Mouse (Mus musculus) spleen, postnatal 4 days (tissue): ENCODE results near the gene Moxd2.

Experiments
- DNase-seq, 2 experiments: peaks; one replicate each; pipeline ENCODE4 v3.0.0; 2022; ENCODE audit warnings: low spot score in 2 of 2

The Moxd2 gene

GRCm38 (mm10) chr6:40887394-40887793 lies at the start of gene Moxd2:
Moxd2 (minus strand) TSS chr6:40887494.
- no peak for DNase-seq

DNA sequence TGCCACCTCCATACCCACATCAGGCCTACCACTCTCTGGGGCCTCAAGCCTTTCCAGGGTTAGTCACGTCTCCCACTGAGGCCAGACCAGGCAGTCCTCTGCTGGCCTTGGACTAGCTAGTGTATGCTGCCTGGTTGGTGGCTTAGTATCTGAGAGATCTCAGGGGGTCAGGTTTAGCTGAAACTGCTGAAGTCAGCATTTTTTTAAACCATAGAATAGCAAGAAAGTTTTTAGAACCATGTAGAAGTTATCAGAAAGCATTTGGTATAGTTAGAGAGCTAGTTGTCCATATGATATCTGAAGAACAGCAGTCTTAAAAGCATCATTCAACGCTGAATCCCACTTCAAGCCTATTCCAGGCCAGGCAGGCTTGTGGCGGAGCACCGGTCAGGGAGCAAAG lies 32.7 kb upstream of the Moxd2 start:
- no peak for DNase-seq

DNA sequence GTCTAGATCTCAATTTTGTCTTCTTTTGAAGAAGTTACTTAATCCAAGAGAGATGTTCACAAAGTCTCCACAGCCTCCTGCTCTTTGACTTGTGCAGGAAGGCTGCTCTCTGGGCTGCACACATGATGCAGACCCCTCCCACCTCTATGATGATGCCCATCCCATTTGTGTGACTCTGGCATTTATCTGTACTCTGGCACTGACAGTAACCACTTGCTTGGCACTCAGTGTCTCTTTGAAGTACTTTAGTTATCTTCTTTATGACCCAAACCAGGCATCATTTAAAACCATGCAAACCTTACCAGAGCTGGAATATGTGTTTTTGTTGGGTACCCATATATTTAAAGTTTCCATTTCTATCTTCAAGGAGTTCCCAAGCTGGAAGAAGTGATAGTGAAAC lies 13.0 kb upstream of the Moxd2 start, which contains the start of gene Prss58:
TSS of gene Prss58 (minus strand) at position 101 of the 400 bp plus-strand sequence.
- no peak for DNase-seq

DNA sequence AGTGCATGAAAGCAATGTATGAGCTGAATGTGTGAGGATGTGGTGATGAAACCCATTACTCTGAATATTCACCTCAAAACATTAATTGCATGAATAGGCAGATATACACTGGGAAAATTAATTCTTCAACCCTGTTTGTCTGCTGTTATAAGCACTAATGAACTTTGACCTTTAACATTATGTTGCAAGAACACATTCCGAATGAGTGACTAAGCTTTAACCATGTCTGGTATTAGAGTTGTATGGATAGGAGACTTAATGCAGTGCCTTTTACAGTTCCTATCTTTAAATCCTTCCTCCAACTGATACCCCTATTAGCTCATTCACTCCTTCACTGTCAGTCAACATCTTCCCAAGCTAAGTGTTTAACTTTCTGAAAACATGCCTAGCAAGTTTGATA lies 7.4 kb upstream of the Moxd2 start:
- no peak for DNase-seq

GRCm38 (mm10) chr6:40893577-40893976 lies 6.3 kb upstream of the Moxd2 start:
- peak; percentile 51 to 83 for DNase-seq

- DNase-seq: no peak
These were observed 4.5 kb upstream of the Moxd2 start for GRCm38 (mm10) chr6:40891754-40892153.

GRCm38 (mm10) chr6:40890973-40891372 lies 3.7 kb upstream of the Moxd2 start:
- DNase-seq: no peak

DNA sequence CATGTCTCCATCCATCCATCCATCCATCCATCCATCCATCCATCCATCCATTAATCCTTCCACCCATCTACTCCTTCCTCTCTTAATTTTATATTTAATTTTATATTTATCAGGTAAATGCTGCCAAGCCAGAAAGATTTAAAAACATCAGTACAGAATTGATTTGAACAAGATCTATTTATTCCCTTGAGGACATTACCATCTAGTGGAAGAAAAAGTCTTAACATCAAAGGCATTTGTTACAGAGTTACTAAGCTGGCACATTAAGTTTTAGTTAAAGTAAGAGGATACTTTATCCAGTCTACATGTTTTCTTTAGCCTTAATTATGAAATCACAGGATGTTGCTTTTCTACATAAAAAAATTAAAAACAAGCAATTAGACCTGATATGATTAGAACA lies 42.0 kb downstream of the Moxd2 start:
- no peak for DNase-seq
